Mouse (Mus musculus): Measurements from ENCODE around the gene Krt34. TPM values are rescaled to one million over a fixed set of nuclear protein-coding genes. Genes with fewer than 3 reads are reported as not detected.

The Krt34 gene
- not detected for polyA plus RNA-seq (2014; fragmentation: Illumina TruSeq; extraction: RNeasy Lipid Tissue Mini Kit (QIAGEN cat#74804); ENCODE audit: low read depth, low replicate concordance)

GRCm38 (mm10) chr11:100041454-100041853, at the start of gene Krt34:
Krt34 (minus strand) TSS chr11:100041554.

GRCm38 (mm10) chr11:100087861-100088260, 46.5 kb upstream of the Krt34 start, which contains the start of gene Krt32:
Krt32 (minus strand) TSS chr11:100088226.

DNA sequence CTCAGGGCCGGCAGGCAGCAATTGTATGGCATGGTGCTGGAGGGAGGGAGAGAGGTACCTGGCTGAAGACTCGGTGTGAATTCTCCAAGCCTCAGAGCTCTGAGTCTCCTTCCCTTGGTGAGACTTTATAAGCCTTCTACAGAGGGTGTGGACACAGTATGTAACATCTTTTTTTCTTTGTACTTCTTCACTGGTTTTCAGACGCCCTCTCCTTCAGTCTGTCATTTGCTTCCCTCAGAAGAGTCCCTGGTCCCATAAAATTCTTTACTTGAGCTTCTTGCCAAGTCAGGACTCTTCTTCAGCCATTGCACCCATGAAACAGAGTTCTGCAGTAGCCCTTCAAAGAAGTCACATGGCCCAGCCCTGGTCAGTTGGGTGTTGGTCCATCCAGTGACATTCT, 9.1 kb upstream of the Krt34 start, which contains the start of gene Krt31:
Gene Krt31, minus strand, starts transcription at position 101 of the 400 bp plus-strand sequence.

DNA sequence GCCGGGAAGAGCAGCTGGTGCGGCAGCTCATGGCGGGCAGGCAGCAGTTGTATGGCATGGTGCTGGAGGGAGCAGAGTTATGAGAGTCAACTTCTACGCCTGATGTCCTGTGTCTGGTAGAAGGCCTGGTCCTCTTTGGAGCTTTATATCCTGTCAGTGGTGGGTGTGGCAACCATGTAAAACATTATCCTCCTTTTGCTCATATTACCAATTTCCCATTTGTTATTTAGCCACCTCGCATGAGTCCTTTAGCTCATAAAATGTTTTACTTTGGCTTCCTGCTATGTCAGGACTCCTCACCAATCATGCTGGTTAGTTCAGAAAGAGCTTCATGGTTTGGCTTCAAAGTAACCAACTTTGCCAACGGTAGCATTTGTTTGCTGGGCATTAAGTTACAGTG, 11.6 kb downstream of the Krt34 start, which contains the start of gene Krt33b:
Gene Krt33b, minus strand, starts transcription at position 101 of the 400 bp plus-strand sequence.

DNA sequence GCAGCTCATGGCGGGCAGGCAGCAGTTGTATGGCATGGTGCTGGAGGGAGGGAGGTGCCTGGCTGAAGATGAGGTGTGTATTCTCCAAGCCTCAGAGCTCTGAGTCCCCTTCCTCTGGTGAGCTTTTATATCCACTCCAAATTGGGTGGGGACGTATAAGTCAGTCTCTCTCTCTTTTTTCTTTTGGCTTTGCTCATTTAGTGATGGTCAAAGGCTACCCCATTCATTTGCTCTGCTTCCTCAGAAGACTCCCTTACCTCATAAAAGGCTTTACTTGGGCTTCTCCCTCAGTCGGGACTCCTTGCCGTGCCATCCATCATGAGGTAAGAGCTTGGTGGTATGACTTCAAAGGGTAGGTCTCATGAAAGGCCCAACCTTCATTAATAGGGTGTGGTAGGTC, 25.2 kb downstream of the Krt34 start, which contains the start of gene Krt33a:
Gene Krt33a, minus strand, starts transcription at position 101 of the 400 bp plus-strand sequence.

DNA sequence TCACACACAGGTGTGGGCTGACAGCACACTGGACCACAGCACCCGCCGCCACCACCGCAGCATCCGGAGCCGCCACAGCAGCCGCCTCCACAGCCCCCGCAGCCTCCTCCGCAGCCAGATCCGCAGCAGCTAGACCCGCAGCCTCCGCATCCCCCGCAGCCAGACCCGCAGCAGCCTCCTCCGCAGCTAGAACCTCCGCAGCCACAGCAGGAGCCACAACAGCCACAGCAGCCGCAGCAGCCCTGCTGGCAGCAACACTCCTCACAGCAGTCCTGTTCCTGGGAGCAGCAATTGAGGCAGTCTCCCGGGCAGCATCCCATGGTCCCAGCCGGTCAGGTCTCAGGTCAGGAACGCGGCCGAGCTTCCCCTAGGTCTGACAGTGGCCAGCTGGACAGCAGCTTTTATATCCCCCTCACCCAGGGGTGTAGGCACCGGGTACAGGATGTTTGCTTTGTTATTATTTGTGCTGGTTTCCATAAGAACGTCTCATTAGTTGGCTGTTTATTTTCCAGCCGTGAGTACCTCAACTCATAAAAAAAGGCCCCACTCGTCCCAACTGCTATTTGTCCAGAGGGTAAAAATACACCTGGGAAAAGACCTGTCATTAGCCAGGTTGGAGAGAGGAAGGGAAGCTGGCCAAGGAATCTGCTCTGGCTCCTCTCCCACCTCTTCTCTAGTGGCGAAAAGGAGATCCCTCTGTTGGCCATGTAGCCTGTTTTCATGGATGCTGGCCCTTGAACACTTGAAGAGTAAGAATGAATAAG, 47.6 kb downstream of the Krt34 start, which contains the start of gene Krtap17-1:
Gene Krtap17-1, minus strand, starts transcription at position 375 of the 764 bp plus-strand sequence.

Other genes starting within 250 kb of the Krt34 start
- not detected for gene Gm11596, start 248.1 kb downstream of the Krt34 start, polyA plus RNA-seq (2014; fragmentation: Illumina TruSeq; extraction: RNeasy Lipid Tissue Mini Kit (QIAGEN cat#74804); ENCODE audit: low read depth, low replicate concordance)
- not detected for gene Gm11569, start 242.6 kb downstream of the Krt34 start, polyA plus RNA-seq (2014; fragmentation: Illumina TruSeq; extraction: RNeasy Lipid Tissue Mini Kit (QIAGEN cat#74804); ENCODE audit: low read depth, low replicate concordance)
- gene Gm11554, start 237.1 kb downstream of the Krt34 start, polyA plus RNA-seq (2014; fragmentation: Illumina TruSeq; extraction: RNeasy Lipid Tissue Mini Kit (QIAGEN cat#74804); ENCODE audit: low read depth, low replicate concordance): not detected
- not detected for gene Krtap4-13, start 231.7 kb downstream of the Krt34 start, polyA plus RNA-seq (2014; fragmentation: Illumina TruSeq; extraction: RNeasy Lipid Tissue Mini Kit (QIAGEN cat#74804); ENCODE audit: low read depth, low replicate concordance)
- not detected for gene Gm11564, start 225.9 kb downstream of the Krt34 start, polyA plus RNA-seq (2014; fragmentation: Illumina TruSeq; extraction: RNeasy Lipid Tissue Mini Kit (QIAGEN cat#74804); ENCODE audit: low read depth, low replicate concordance)
- not detected for gene 2300003K06Rik, start 203.5 kb downstream of the Krt34 start, polyA plus RNA-seq (2014; fragmentation: Illumina TruSeq; extraction: RNeasy Lipid Tissue Mini Kit (QIAGEN cat#74804); ENCODE audit: low read depth, low replicate concordance)
- gene Krtap4-16, start 189.9 kb downstream of the Krt34 start, polyA plus RNA-seq (2014; fragmentation: Illumina TruSeq; extraction: RNeasy Lipid Tissue Mini Kit (QIAGEN cat#74804); ENCODE audit: low read depth, low replicate concordance): not detected
- gene Gm11568, start 183.6 kb downstream of the Krt34 start, polyA plus RNA-seq (2014; fragmentation: Illumina TruSeq; extraction: RNeasy Lipid Tissue Mini Kit (QIAGEN cat#74804); ENCODE audit: low read depth, low replicate concordance): not detected
- gene Gm11559, start 177.1 kb downstream of the Krt34 start, polyA plus RNA-seq (2014; fragmentation: Illumina TruSeq; extraction: RNeasy Lipid Tissue Mini Kit (QIAGEN cat#74804); ENCODE audit: low read depth, low replicate concordance): not detected
- not detected for gene Krtap9-1, start 168.2 kb downstream of the Krt34 start, polyA plus RNA-seq (2014; fragmentation: Illumina TruSeq; extraction: RNeasy Lipid Tissue Mini Kit (QIAGEN cat#74804); ENCODE audit: low read depth, low replicate concordance)
- not detected for gene Gm11567, start 162.4 kb downstream of the Krt34 start, polyA plus RNA-seq (2014; fragmentation: Illumina TruSeq; extraction: RNeasy Lipid Tissue Mini Kit (QIAGEN cat#74804); ENCODE audit: low read depth, low replicate concordance)
- gene Krtap31-1, start 133.6 kb downstream of the Krt34 start, polyA plus RNA-seq (2014; fragmentation: Illumina TruSeq; extraction: RNeasy Lipid Tissue Mini Kit (QIAGEN cat#74804); ENCODE audit: low read depth, low replicate concordance): not detected
- gene Gm11565, start 126.8 kb downstream of the Krt34 start, polyA plus RNA-seq (2014; fragmentation: Illumina TruSeq; extraction: RNeasy Lipid Tissue Mini Kit (QIAGEN cat#74804); ENCODE audit: low read depth, low replicate concordance): 0.49 TPM
- not detected for gene Krtap31-2, start 105.3 kb downstream of the Krt34 start, polyA plus RNA-seq (2014; fragmentation: Illumina TruSeq; extraction: RNeasy Lipid Tissue Mini Kit (QIAGEN cat#74804); ENCODE audit: low read depth, low replicate concordance)
- not detected for gene Krtap9-5, start 93.1 kb downstream of the Krt34 start, polyA plus RNA-seq (2014; fragmentation: Illumina TruSeq; extraction: RNeasy Lipid Tissue Mini Kit (QIAGEN cat#74804); ENCODE audit: low read depth, low replicate concordance)
- not detected for gene Krtap29-1, start 62.5 kb downstream of the Krt34 start, polyA plus RNA-seq (2014; fragmentation: Illumina TruSeq; extraction: RNeasy Lipid Tissue Mini Kit (QIAGEN cat#74804); ENCODE audit: low read depth, low replicate concordance)
- not detected for gene Krtap16-1, start 55.0 kb downstream of the Krt34 start, polyA plus RNA-seq (2014; fragmentation: Illumina TruSeq; extraction: RNeasy Lipid Tissue Mini Kit (QIAGEN cat#74804); ENCODE audit: low read depth, low replicate concordance)
- gene Krtap17-1, start 47.6 kb downstream of the Krt34 start, polyA plus RNA-seq (2014; fragmentation: Illumina TruSeq; extraction: RNeasy Lipid Tissue Mini Kit (QIAGEN cat#74804); ENCODE audit: low read depth, low replicate concordance): not detected
- not detected for gene Krt33a, start 25.3 kb downstream of the Krt34 start, polyA plus RNA-seq (2014; fragmentation: Illumina TruSeq; extraction: RNeasy Lipid Tissue Mini Kit (QIAGEN cat#74804); ENCODE audit: low read depth, low replicate concordance)
- not detected for gene Krt33b, start 11.7 kb downstream of the Krt34 start, polyA plus RNA-seq (2014; fragmentation: Illumina TruSeq; extraction: RNeasy Lipid Tissue Mini Kit (QIAGEN cat#74804); ENCODE audit: low read depth, low replicate concordance)
- not detected for gene Krt31, start 9.0 kb upstream of the Krt34 start, polyA plus RNA-seq (2014; fragmentation: Illumina TruSeq; extraction: RNeasy Lipid Tissue Mini Kit (QIAGEN cat#74804); ENCODE audit: low read depth, low replicate concordance)
- not detected for gene Krt32, start 46.7 kb upstream of the Krt34 start, polyA plus RNA-seq (2014; fragmentation: Illumina TruSeq; extraction: RNeasy Lipid Tissue Mini Kit (QIAGEN cat#74804); ENCODE audit: low read depth, low replicate concordance)
- not detected for gene Krt35, start 54.7 kb upstream of the Krt34 start, polyA plus RNA-seq (2014; fragmentation: Illumina TruSeq; extraction: RNeasy Lipid Tissue Mini Kit (QIAGEN cat#74804); ENCODE audit: low read depth, low replicate concordance)
- not detected for gene Krt36, start 64.1 kb upstream of the Krt34 start, polyA plus RNA-seq (2014; fragmentation: Illumina TruSeq; extraction: RNeasy Lipid Tissue Mini Kit (QIAGEN cat#74804); ENCODE audit: low read depth, low replicate concordance)
- not detected for gene Krt13, start 80.0 kb upstream of the Krt34 start, polyA plus RNA-seq (2014; fragmentation: Illumina TruSeq; extraction: RNeasy Lipid Tissue Mini Kit (QIAGEN cat#74804); ENCODE audit: low read depth, low replicate concordance)
- gene Krt15, start 94.4 kb upstream of the Krt34 start, polyA plus RNA-seq (2014; fragmentation: Illumina TruSeq; extraction: RNeasy Lipid Tissue Mini Kit (QIAGEN cat#74804); ENCODE audit: low read depth, low replicate concordance): not detected
- gene Krt19, start 107.1 kb upstream of the Krt34 start, polyA plus RNA-seq (2014; fragmentation: Illumina TruSeq; extraction: RNeasy Lipid Tissue Mini Kit (QIAGEN cat#74804); ENCODE audit: low read depth, low replicate concordance): not detected
- not detected for gene Krt9, start 151.7 kb upstream of the Krt34 start, polyA plus RNA-seq (2014; fragmentation: Illumina TruSeq; extraction: RNeasy Lipid Tissue Mini Kit (QIAGEN cat#74804); ENCODE audit: low read depth, low replicate concordance)
- not detected for gene Krt14, start 166.0 kb upstream of the Krt34 start, polyA plus RNA-seq (2014; fragmentation: Illumina TruSeq; extraction: RNeasy Lipid Tissue Mini Kit (QIAGEN cat#74804); ENCODE audit: low read depth, low replicate concordance)
- not detected for gene Krt16, start 207.3 kb upstream of the Krt34 start, polyA plus RNA-seq (2014; fragmentation: Illumina TruSeq; extraction: RNeasy Lipid Tissue Mini Kit (QIAGEN cat#74804); ENCODE audit: low read depth, low replicate concordance)
- gene Krt17, start 219.5 kb upstream of the Krt34 start, polyA plus RNA-seq (2014; fragmentation: Illumina TruSeq; extraction: RNeasy Lipid Tissue Mini Kit (QIAGEN cat#74804); ENCODE audit: low read depth, low replicate concordance): not detected
- gene Krt42, start 228.3 kb upstream of the Krt34 start, polyA plus RNA-seq (2014; fragmentation: Illumina TruSeq; extraction: RNeasy Lipid Tissue Mini Kit (QIAGEN cat#74804); ENCODE audit: low read depth, low replicate concordance): not detected